Mouse (Mus musculus): Measurements from ENCODE around the gene A630073D07Rik.
"Not testable (repeated sequence)": the region's sequence is repeated elsewhere in the genome, so short reads cannot be mapped to it uniquely, and the experiment has no call there.

The A630073D07Rik gene

GRCm38 (mm10) chr6:132651426-132651825, at the start of gene A630073D07Rik:
Gene A630073D07Rik, minus strand, starts transcription at chr6:132651526.
- no peak for DNase-seq

GRCm38 (mm10) chr6:132700907-132701306, 49.6 kb upstream of the A630073D07Rik start, which contains the start of gene Tas2r121:
Gene Tas2r121, minus strand, starts transcription at chr6:132701007.
- no peak for DNase-seq

GRCm38 (mm10) chr6:132691596-132691995, 40.3 kb upstream of the A630073D07Rik start:
- DNase-seq, result not testable (repeated sequence)

- no peak for DNase-seq
These were observed 5.3 kb upstream of the A630073D07Rik start, which contains the start of gene Tas2r120 for GRCm38 (mm10) chr6:132656653-132657052. Gene Tas2r120, plus strand, starts transcription at chr6:132656953.

- DNase-seq, result no peak
These were observed 1.9 kb downstream of the A630073D07Rik start for GRCm38 (mm10) chr6:132649399-132649798.

- not testable (repeated sequence) for DNase-seq
These were observed 55.7 kb downstream of the A630073D07Rik start, which contains the start of gene Prp2 for GRCm38 (mm10) chr6:132595613-132596012. Gene Prp2, plus strand, starts transcription at chr6:132595913.

Measured in cerebellum, adult 11-12 months (tissue).